Mouse (Mus musculus) CH12.LX (cell line): ENCODE results near the gene Gemin2. TPM values are rescaled to one million over a fixed set of nuclear protein-coding genes. Genes with fewer than 3 reads are reported as not detected.

Experiments used
- DNase-seq: peaks from one replicate; pipeline ENCODE4 v3.0.0-alpha.2; 2013; ENCODE audit errors: extremely low read depth
- H3K27ac ChIP-seq: 2 replicates; pipeline ENCODE4 v1.5.1; 2012; ENCODE audit warnings: low read depth, mild to moderate bottlenecking, control low read depth, moderate library complexity; ENCODE audit not compliant: insufficient read depth
- H3K27me3 ChIP-seq: replicated peaks from 2 replicates; pipeline ENCODE3; 2012; ENCODE audit warnings: inconsistent platforms
- H3K36me3 ChIP-seq, 2 experiments: replicated peaks in 1 of 2; 2 replicates each; pipeline versions ENCODE3 to v1.6.1; 2012; ENCODE audit warnings: inconsistent platforms in 1 of 2, low read length in 1 of 2, mild to moderate bottlenecking in 1 of 2, mixed read lengths in 1 of 2, moderate library complexity in 1 of 2; ENCODE audit not compliant: control insufficient read depth in 1 of 2, insufficient read depth in 1 of 2
- H3K4me1 ChIP-seq, 2 experiments: 2 replicates each; pipeline ENCODE4 v1.6.1; 2012; ENCODE audit warnings: inconsistent platforms in 1 of 2, moderate library complexity in 1 of 2; ENCODE audit not compliant: insufficient read depth in 2 of 2, control insufficient read depth in 1 of 2
- H3K4me2 ChIP-seq: 2 replicates; pipeline ENCODE4 v1.6.1; 2012; ENCODE audit warnings: low read depth, mild to moderate bottlenecking, control low read depth; ENCODE audit not compliant: poor library complexity, insufficient read depth, severe bottlenecking
- H3K4me3 ChIP-seq, 3 experiments: fragments of 150-350 bp in 1 of 3; sonication (generic) in 1 of 3; replicated peaks in 1 of 3; 2 replicates each; pipeline versions ENCODE3 to v1.5.1; 2011 to 2012; ENCODE audit warnings: low read depth in 2 of 3, low read length in 2 of 3, mild to moderate bottlenecking in 2 of 3, moderate library complexity in 2 of 3, control low read depth in 1 of 3, improper control_type of control experiment in 1 of 3, inconsistent platforms in 1 of 3, mixed read lengths in 1 of 3; ENCODE audit not compliant: poor library complexity in 1 of 3
- H3K79me2 ChIP-seq: replicated peaks from 2 replicates; pipeline ENCODE4 v1.6.1; 2012; ENCODE audit warnings: mild to moderate bottlenecking, moderate library complexity; ENCODE audit not compliant: control insufficient read depth, poor library complexity, insufficient read depth, severe bottlenecking; ENCODE audit errors: extremely low read depth
- H3K9ac ChIP-seq: 2 replicates; pipeline ENCODE4 v1.6.1; 2012; ENCODE audit warnings: low read depth, mild to moderate bottlenecking, control low read depth, moderate library complexity; ENCODE audit not compliant: insufficient read depth
- H3K9me3 ChIP-seq: replicated peaks from 2 replicates; pipeline ENCODE3; 2012; ENCODE audit warnings: low read length, inconsistent platforms, mixed read lengths
- BHLHE40 ChIP-seq: IDR thresholded peaks from 2 replicates; pipeline ENCODE4 v1.6.1; 2011; ENCODE audit warnings: mild to moderate bottlenecking, low read depth, low read length, improper control_type of control experiment
- CHD2 ChIP-seq: IDR thresholded peaks from 2 replicates; pipeline ENCODE4 v1.6.1; 2011; ENCODE audit warnings: low read length, improper control_type of control experiment
- CTCF ChIP-seq, 2 experiments: IDR thresholded peaks in 1 of 2; conservative IDR thresholded peaks in 1 of 2; 2 replicates each; pipeline ENCODE4 v1.5.1; 2011 to 2012; ENCODE audit warnings: low read depth in 2 of 2, low read length in 2 of 2, improper control_type of control experiment in 1 of 2, inconsistent platforms in 1 of 2, mild to moderate bottlenecking in 1 of 2, moderate library complexity in 1 of 2
- ELF1 ChIP-seq: IDR thresholded peaks from 2 replicates; pipeline ENCODE4 v1.6.1; 2014; ENCODE audit warnings: low read depth, mild to moderate bottlenecking, inconsistent platforms, low read length, improper control_type of control experiment
- GABPA ChIP-seq: IDR thresholded peaks from 2 replicates; pipeline ENCODE4 v1.6.1; 2012; ENCODE audit warnings: low read depth, low read length, improper control_type of control experiment, inconsistent platforms; ENCODE audit not compliant: insufficient replicate concordance
- HCFC1 ChIP-seq: IDR thresholded peaks from 2 replicates; pipeline ENCODE4 v1.6.1; 2012; ENCODE audit warnings: low read depth, mild to moderate bottlenecking, inconsistent platforms, low read length, improper control_type of control experiment
- IRF4 ChIP-seq: IDR thresholded peaks from 2 replicates; pipeline ENCODE4 v1.6.1; 2014; ENCODE audit warnings: low read depth, mild to moderate bottlenecking, inconsistent platforms, low read length, improper control_type of control experiment
- KAT2A ChIP-seq: IDR thresholded peaks from 2 replicates; pipeline ENCODE4 v1.6.1; 2012; ENCODE audit warnings: low read length, improper control_type of control experiment, inconsistent platforms; ENCODE audit not compliant: insufficient replicate concordance
- MAX ChIP-seq: IDR thresholded peaks from 2 replicates; pipeline ENCODE4 v1.6.1; 2011; ENCODE audit warnings: low read length, improper control_type of control experiment
- MAZ ChIP-seq: IDR thresholded peaks from 2 replicates; pipeline ENCODE4 v1.6.1; 2012; ENCODE audit warnings: low read depth, mild to moderate bottlenecking, inconsistent platforms, low read length, improper control_type of control experiment, moderate library complexity
- MEF2A ChIP-seq: IDR thresholded peaks from 2 replicates; pipeline ENCODE4 v1.6.1; 2014; ENCODE audit warnings: low read depth, mild to moderate bottlenecking, inconsistent platforms, low read length, improper control_type of control experiment, borderline replicate concordance
- MXI1 ChIP-seq: IDR thresholded peaks from 2 replicates; pipeline ENCODE4 v1.6.1; 2011; ENCODE audit warnings: mild to moderate bottlenecking, low read depth, low read length, improper control_type of control experiment
- MYC ChIP-seq: IDR thresholded peaks from 2 replicates; pipeline ENCODE4 v1.6.1; 2011; ENCODE audit warnings: low read depth, mild to moderate bottlenecking, improper control_type of control experiment, low read length
- NELFE ChIP-seq: IDR thresholded peaks from 2 replicates; pipeline ENCODE4 v1.6.1; 2011; ENCODE audit warnings: low read depth, low read length, improper control_type of control experiment
- NRF1 ChIP-seq: IDR thresholded peaks from 2 replicates; pipeline ENCODE4 v1.6.1; 2014; ENCODE audit warnings: low read depth, mild to moderate bottlenecking, inconsistent platforms, low read length, improper control_type of control experiment, moderate library complexity
- PAX5 ChIP-seq: IDR thresholded peaks from 2 replicates; pipeline ENCODE4 v1.6.1; 2012; ENCODE audit warnings: low read length, inconsistent platforms, mixed read lengths
- POLR2A ChIP-seq: IDR thresholded peaks from 2 replicates; pipeline ENCODE4 v1.6.1; 2011; ENCODE audit warnings: low read depth, mild to moderate bottlenecking, improper control_type of control experiment, low read length
- POLR2AphosphoS2 ChIP-seq: IDR thresholded peaks from 2 replicates; pipeline ENCODE4 v1.6.1; 2011; ENCODE audit warnings: low read depth, low read length, improper control_type of control experiment
- SIN3A ChIP-seq: IDR thresholded peaks from 2 replicates; pipeline ENCODE4 v1.6.1; 2012; ENCODE audit warnings: low read length, improper control_type of control experiment, inconsistent platforms
- TCF12 ChIP-seq: IDR thresholded peaks from 2 replicates; pipeline ENCODE4 v1.6.1; 2014; ENCODE audit warnings: low read depth, mild to moderate bottlenecking, inconsistent platforms, low read length, improper control_type of control experiment
- UBTF ChIP-seq: IDR thresholded peaks from 2 replicates; pipeline ENCODE4 v1.6.1; 2012; ENCODE audit warnings: low read depth, mild to moderate bottlenecking, inconsistent platforms, low read length, improper control_type of control experiment, moderate library complexity
- ZMIZ1 ChIP-seq: IDR thresholded peaks from 2 replicates; pipeline ENCODE4 v1.6.1; 2012; ENCODE audit warnings: low read depth, mild to moderate bottlenecking, inconsistent platforms, low read length, improper control_type of control experiment
- dilution Hi-C: fragments of 300-500 bp; cut with MboI; formaldehyde crosslinking; loops from 2 replicates; pipeline ENCODE4 v1.14.3; 2020; ENCODE audit warnings: low sequenced_read_pairs; ENCODE audit not compliant: extremely low pct_unique_long_range_greater_than_20kb, extremely low pct_ligation_motif_present
- in situ Hi-C: fragments of 300-500 bp; cut with MboI; formaldehyde crosslinking; loops from 3 replicates; pipeline ENCODE4 v1.14.3; 2019; ENCODE audit warnings: low sequenced_read_pairs, low pct_ligation_motif_present, low pct_unique_long_range_greater_than_20kb, mixed read lengths
- polyA plus RNA-seq: library from polyadenylated mRNA; unstranded; fragments of >175 nt; gene quantifications from 2 replicates; pipeline ENCODE4 v1.2.1, GENCODE M21; 2012; ENCODE audit warnings: low read depth; ENCODE audit not compliant: insufficient read length
- total RNA-seq, 2 experiments: library from RNA; depleted of rRNA; stranded (reverse); fragments of 300-350 nt in 1 of 2; fragments of >200 nt in 1 of 2; gene quantifications; 2 replicates each; pipeline ENCODE4 v1.2.3; 2012 to 2014

Gemin2 gene
- total and polyA plus RNA-seq, 3 experiments: 19.6 to 36.7 (median 23.8) TPM

DNA sequence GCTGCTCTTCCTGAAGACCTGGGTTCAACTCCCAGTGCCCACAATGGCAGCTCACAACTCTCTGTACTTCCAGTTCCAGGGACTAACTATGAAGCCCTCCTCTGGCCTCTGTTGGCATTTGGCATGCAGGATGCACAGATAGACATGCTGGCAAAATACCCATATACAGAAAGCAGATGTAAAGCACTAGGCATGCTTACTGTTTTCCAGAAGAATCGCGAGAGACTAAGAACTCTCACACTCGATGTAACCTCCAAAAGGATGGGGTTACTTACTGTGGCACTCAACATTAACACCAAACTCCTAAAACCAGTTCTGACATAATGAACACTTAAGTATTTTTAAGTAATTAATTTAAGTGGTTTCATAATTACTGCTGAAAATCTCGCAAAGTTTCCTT lies 47.1 kb downstream of the Gemin2 start:
- TF ChIP-seq MYC (0 out of 2 replicates have a peak, but pooled peaks have one; percentile 13), CHD2 (0 out of 2 replicates have a peak, but pooled peaks have one; percentile 31), MAX (no peak)
- TF ChIP-seq, all 38 proteins: peak for 2
- Histone ChIP-seq H3K9me3 (no peaks in the 10 kb centered on the region), H3K4me3 (peak overlapping the region; percentile 76 to 88 (median 77)), H3K36me3 (peaks cover 8 to 29% of the 10 kb centered on the region in 2 experiments), H3K9ac (peak overlapping the region; percentile 92), H3K27me3 (no peaks in the 10 kb centered on the region), H3K4me2 (peak overlapping the region; percentile 100), H3K79me2 (peaks cover 57% of the 10 kb centered on the region), H3K27ac (no peak overlapping the region), H3K4me1 (peaks cover 8 to 45% of the 10 kb centered on the region in 2 experiments)
- dilution Hi-C loops (no loop called here), in situ Hi-C loops (loop anchor here (25.0 kb wide), 1 partner anchor 152 kb away; the partner anchor contains the start of gene Fbxo33)
- no peak for DNase-seq

DNA sequence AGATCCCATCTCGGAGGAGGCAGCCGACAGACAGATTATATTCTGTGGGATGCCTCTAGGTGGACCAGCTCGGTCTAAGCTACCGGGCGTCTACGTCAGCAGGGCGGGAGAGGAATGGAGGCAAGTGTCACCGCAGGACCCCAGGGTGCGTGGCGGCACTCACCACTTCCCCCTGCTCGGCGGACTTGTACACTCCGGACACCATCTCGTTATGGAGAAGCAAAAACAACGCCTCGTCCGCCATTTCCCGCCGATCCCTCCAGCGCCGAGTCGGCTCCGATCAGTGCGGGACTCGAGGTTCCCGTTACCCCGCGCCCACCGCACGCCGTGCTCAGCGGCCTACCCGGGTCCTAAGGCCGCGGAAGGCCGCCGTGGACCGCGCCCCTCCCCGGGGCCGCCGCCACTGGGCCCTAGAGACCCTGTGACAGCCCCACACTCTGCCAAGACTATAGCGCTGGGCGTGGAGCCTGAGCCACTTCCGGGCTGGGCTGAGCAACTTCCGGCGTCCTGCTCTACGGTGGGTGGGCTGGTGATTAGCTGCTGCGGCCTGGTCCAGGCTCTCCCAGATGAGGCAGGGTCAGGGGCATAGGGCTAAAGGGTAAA lies 47.9 kb downstream of the Gemin2 start, which contains the start of gene Trappc6b:
Gene Trappc6b (minus strand): TSS at position 480 of the 603 bp plus-strand sequence.
- Histone ChIP-seq H3K9me3 (no peaks in the 10 kb centered on the region), H3K4me1 (peaks cover 7 to 42% of the 10 kb centered on the region in 2 experiments), H3K9ac (peak within 1 kb of the TSS; percentile 92), H3K79me2 (peaks cover 50% of the 10 kb centered on the region), H3K27me3 (no peaks in the 10 kb centered on the region), H3K36me3 (peaks cover 5 to 25% of the 10 kb centered on the region in 2 experiments), H3K4me2 (peak within 1 kb of the TSS; percentile 100), H3K27ac (peak within 1 kb of the TSS; percentile 77), H3K4me3 (peak within 1 kb of the TSS; percentile 76 to 88 (median 77))
- peak; percentile 77 for DNase-seq
- dilution Hi-C loops: no loop called here
- peak; percentile 65 for TF ChIP-seq MAX
- peak; percentile 94 for TF ChIP-seq NELFE
- no peak for TF ChIP-seq MAZ
- TF ChIP-seq TCF12: peak; percentile 85
- peak in 1 of 2 experiments; percentile 19; a peak in 1 of 4 replicates for TF ChIP-seq CTCF (conservative IDR thresholded peaks at IDR 0.05 in 1 of 2, IDR thresholded peaks at IDR 0.05 in 1 of 2; ENCODE audit: low read depth in 2 of 2, low read length in 2 of 2)
- TF ChIP-seq BHLHE40: no peak
- peak; percentile 95 for TF ChIP-seq ZMIZ1
- 0 out of 2 replicates have a peak, but pooled peaks have one; percentile 57 for TF ChIP-seq MEF2A
- TF ChIP-seq NRF1: 0 out of 2 replicates have a peak, but pooled peaks have one; percentile 4
- TF ChIP-seq POLR2AphosphoS2: peak; percentile 80; the same call in 1 of the 2 replicates
- TF ChIP-seq ELF1: peak; percentile 90
- no peak for TF ChIP-seq GABPA
- 0 out of 2 replicates have a peak, but pooled peaks have one; percentile 50 for TF ChIP-seq KAT2A
- TF ChIP-seq MXI1: peak; percentile 83; the same call in 1 of the 2 replicates
- no peak; the same call in 1 of the 2 replicates for TF ChIP-seq UBTF
- TF ChIP-seq SIN3A: peak; percentile 76; the same call in 1 of the 2 replicates
- TF ChIP-seq IRF4: no peak
- peak; percentile 95 for TF ChIP-seq POLR2A
- TF ChIP-seq PAX5: no peak
- TF ChIP-seq HCFC1: peak; percentile 77
- TF ChIP-seq, all 38 proteins: peak for 14
- in situ Hi-C loops: loop anchor here (25.0 kb wide), 1 partner anchor 151 kb away; the partner anchor contains the start of gene Fbxo33
